Mouse (Mus musculus) 416B (cell line): ENCODE results near the gene Cabcoco1.

Experiments
- DNase-seq: peaks from one replicate; pipeline ENCODE4 v3.0.0; 2011; ENCODE audit warnings: low read depth

Gene Cabcoco1

GRCm38 (mm10) chr10:68541139-68541942 is at the start of gene Cabcoco1:
Gene Cabcoco1, minus strand, starts transcription at chr10:68541896.
- DNase-seq = no peak

DNA sequence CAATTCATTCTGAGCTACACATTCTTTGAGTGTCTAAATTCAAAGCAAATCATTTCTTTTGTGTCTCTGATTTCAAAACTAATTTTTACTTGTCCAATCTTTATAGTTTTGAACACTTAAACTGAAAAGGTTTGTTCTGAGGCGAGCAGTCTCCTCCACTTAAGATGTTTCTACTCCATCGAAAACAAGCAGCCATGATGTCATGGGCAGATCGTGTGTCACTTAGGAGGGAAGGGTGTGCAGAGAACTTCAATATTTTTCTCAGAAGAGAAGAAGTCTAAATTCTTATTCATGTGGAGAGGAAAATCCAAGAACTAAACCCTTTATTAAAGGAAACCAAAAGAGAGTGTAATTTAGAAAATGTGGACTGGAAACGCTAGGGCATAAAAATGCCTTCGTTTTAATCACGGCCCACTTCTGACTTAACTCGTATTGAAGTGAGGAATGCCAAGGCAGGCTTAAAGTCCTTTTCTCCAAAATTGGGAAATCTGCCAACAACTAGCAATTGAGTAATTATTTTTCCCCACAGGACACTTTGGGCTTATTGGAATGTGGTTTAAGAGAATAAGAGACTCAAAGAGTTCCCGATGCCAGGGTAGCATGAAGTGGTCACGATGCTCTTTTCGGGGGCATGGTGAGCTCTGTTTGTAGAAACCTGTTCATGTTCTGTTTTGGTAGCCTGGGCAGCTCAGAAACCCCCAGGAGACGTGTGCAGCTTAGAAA is 48.0 kb upstream of the Cabcoco1 start:
- DNase-seq = no peak

DNA sequence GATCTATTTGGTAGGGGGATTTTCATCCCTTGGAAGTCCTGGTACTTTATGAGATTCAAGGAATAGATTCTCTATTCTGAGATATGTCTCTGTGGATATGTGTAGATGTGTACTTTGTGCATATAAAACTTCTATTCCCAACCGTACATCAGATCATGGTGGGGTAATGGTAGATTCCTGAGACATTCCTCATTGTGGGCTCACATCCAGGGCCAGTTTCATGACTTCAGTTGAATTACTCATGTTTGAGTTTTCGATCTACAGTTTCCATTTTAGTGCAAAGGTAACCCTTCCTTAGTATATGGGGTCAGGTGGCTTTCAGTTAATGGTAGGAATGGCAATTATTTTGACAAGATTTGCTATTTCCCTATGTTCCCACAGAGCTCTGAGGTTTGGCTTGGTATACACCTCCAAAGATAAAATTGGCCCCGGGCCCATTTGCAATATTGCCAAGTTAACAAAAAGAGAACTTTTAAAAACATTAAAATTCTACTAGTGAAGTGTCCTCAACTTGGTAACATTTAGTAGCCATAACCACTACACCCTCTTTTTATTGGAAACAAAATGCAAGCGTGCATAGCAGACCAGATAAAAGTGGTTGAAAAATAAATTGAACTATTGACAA is 45.8 kb upstream of the Cabcoco1 start:
- DNase-seq = no peak

DNA sequence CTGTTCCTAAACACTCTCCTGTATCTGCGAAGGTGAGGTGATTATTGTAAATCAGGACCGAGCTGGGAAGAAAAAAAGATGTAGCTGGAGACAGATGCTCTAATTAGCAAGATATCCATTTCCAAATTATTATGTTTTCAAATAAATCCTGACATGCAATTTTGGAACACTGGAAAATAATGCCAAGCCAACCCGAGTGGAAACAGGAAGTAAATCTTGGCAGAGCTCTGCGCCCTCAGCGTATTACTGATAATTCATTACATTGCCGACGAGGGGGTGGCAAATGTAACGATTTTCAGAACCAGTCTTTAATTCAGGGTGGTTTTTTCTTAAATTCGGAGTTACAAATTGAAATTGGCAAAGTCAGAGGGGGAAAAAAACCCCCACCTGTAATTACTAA is 35.6 kb upstream of the Cabcoco1 start:
- no peak for DNase-seq

DNA sequence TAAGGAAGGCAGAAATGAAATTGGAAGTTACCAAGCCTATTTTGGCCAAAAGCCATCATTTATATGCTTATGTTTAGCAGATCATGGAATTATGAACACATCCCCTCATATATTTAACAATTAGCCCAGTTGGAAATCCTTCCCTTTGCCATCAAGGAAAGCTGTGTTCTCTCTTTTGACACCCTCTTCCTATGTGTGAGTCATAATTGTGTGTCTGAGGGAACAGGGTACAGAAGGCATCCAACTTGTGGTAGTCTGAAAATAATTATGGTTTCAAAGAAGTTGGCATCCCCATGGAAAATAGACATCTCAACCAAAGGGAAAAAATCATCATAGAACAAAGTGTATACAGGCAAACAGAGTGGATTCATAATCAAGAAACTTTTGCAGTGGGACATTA is 26.5 kb upstream of the Cabcoco1 start:
- no peak for DNase-seq

DNA sequence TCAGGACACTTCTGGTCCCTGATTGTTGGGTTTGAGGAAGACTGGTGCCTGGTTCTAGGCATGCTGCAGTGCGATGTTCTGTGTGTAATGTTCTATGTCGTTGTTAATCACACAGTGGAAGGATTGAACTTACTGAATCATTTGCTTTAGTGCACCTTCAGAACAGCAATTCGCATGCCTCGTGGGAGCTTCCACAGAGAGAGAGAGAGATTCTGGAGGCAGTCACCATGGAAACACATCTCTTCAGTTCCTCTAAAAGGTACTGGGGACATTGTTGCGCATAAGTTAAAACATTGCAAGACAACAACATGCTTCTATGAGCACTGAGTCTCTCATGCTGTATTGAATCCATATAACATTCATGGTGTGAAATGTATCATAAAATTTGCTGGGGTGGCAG is 20.6 kb upstream of the Cabcoco1 start:
- no peak for DNase-seq

DNA sequence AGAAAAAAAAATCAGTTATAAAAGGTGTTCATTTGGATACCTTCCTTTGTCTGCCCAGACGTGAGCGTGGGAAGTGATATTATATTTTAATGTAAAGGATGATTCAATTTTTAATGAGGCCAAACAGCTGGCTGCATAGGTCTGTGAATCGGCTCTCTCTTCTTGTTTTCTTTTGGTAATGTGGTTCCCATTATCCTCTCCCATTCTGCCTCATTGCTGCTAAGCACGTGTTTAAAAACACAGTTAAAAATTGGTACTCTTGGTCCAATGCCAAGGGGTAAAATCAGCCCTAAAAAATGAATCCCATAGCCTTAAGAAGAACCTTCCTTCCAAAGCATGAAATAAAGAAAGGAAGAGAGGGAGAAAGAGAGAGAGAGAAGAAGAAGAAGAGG is 17.1 kb upstream of the Cabcoco1 start:
- no peak for DNase-seq

DNA sequence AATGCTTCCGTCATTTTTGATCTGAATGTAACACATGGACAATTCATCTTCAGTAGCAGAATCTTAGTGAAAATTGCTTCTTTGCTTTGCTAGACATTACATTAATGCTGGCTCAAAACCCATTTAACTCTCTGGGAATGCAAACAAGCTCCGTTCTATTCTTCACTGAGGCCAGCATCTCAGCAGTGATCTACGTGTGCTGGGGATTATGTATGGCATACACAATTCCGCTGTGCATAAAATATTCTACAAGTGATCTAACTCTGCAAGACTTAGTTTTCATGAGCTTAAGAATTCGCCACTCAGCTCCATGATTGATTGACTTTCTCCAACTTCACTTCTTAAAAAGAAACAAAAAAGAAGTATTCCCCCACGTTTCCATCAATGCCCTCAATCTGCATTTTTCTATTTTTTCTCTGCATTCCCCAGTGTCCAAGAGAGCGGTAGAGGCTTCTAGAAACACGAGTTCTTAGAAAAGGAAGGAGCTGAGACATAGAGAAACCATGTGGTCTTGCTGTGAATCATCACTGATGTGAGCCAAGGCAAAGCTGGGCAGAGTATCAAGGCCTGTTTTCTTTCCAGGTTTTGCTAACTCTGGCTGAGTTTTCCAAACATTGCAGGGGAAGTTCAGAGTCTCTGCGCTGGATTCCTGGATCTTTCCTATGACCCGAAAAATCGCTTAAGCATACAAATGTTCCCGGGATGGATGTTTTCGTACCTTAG is 16.6 kb upstream of the Cabcoco1 start:
- DNase-seq = no peak

DNA sequence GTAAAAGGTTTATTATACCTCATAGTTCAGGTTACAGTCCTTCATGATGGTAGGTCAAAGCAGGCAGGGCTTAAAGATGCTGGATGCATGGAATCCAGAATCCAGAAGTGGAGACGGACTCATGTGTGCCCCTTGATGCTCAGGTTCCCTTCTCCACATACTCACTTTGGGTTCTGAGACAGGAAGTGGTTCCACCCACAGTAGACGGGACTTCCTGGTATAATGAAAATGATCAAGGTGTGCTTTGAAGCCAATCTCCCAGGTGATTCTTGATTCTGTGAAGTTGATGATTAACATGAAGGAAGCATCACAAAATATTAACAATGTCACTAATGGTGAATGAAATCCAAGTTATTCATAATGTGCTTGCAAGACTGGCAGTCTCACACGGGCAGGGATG is 12.0 kb upstream of the Cabcoco1 start:
- no peak for DNase-seq

DNA sequence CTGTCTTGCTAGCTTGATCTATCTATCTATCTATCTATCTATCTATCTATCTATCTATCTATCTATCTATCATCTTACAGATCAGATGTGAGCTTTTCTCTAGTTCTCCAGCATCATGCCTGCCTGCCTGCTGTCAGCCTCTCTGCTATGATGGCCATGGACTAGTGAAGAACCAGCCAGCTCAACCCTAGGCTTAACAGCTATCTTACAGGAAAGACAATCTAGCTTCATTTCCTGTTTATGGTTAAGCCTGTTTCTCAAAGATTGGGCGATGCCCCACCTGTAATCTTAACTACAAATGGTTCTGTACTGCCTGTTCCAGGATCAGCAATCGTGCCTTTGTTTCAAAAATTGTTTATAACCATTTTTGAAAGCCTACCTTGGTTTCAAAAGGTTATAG is 10.9 kb upstream of the Cabcoco1 start:
- peak; percentile 16 for DNase-seq

- no peak for DNase-seq
Measured at GRCm38 (mm10) chr10:68551316-68551715, 9.6 kb upstream of the Cabcoco1 start.

- no peak for DNase-seq
Measured at GRCm38 (mm10) chr10:68550668-68551267, 9.1 kb upstream of the Cabcoco1 start.

DNA sequence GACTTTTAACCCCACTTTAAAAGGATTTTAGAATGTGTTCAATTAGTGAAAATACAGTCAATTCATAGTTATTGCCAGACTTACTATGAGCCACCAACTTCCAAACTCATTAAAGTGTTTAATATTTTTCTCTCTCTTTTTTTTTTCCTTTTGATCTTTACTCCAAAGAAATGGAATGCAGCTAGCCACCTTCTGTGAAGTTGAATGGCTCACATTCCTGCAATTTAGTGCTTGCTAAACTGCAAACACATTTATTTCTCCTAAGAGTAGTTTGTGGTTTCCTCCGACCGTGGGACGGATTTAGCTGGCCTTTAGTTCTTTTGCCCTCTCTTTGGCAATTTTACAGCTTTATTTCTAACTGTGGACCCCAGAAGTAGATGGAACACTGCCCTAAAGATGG is 1.4 kb upstream of the Cabcoco1 start:
- DNase-seq = no peak

GRCm38 (mm10) chr10:68541943-68542420 is 286 bp upstream of the Cabcoco1 start:
- no peak for DNase-seq

DNA sequence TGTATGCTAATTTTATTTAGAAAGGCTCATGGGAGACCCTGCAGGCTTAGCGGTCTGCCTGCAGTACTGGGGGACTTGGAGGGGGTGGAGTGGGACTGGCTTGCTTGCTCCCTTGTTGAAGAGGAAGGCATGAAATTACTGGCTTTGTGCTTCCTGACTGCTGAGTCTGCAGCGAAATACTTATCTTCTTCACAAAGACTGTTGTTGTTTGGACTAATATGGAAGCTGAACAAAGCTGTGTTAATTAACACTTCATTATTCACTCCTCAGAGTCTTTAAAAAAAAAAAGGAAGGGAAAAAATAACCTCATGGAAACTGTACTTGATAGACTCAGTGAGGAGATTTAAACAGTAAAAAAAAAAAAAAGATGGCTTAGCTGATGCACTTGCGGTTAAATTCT is 1.1 kb downstream of the Cabcoco1 start:
- no peak for DNase-seq

DNA sequence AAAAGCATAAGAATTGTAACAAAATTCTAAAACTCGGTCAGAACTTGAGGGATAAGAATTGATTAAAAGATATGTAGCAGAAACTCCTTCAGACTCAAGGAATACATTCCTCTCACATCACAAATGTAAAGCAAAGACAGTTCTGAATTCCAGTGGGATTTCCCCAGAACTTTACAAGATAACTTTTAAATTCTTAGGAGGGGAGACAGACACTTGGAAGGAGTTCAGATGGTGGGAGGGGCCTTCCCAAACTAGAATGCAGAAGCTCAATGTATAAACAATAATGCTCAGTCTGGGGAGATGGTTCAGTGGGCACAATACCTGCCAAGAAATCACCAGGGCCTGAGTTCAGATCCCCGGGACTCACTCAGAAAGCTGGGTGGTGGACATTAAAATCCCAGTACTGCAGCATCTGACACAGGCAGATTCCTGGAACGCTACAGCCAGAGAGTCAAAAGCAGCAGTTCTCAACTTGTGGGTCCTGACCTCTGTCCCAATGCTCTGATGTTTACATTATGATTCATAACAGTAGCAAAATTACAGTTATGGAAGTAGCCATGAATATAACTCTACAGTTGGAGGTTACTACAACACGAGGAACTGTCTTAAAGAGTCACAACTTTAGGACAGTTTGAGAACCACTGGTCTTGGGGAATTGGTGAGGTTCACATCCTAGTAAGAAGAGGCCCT is 4.3 kb downstream of the Cabcoco1 start:
- no peak for DNase-seq

DNA sequence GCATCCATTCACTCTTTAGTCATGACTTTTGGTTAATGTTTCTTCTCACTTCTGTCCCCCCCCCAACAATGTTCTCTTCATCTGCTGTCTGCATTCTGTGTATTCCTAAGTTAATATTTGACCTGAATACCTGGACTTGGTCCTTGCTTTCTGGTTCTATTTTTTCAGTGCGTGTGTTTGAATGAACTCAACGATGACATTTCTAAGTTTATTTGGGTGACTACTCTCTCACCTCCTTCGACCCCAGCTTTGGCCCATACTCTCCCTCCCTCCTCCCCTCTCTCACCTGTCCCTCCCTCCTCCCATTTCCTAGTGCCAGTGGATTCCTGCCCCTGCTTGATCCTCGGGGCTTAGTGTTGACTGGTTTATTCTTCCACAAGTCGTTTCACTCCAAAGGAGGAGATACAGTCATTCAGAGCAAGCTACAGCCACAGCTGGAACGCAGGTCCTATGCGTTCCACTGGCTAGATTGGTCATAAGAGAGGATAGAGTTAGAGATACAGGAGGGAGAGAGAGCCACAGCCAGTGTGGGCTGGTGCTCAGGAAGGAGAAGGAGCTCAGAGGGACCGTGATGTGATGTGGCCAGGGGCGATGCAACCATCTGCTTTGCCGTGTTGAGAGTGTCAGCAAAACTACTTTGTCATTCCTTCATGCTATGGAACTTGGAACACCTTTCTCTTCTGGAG is 12.2 kb downstream of the Cabcoco1 start:
- no peak for DNase-seq

DNA sequence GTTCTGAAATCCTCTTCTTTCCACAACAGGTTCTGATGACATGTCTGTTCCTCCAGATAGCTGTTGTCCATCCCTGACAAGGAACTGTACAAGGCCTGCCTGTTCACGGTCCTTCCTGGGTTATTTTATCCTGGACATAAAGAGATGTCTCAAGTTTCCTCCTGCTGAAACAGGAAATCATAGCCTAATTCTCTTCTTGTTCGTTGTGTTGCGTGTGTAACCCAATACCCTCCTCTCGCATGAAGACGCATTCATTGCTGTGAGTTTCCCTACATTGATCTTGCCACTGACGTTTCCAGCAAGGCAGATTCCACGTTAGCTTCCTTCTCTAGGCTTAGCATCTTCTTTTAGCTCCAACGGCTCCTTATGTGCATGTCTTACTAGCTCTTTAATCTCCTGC is 12.7 kb downstream of the Cabcoco1 start:
- no peak for DNase-seq

- peak; percentile 1 for DNase-seq
Measured at GRCm38 (mm10) chr10:68522106-68522505, 19.6 kb downstream of the Cabcoco1 start.

DNA sequence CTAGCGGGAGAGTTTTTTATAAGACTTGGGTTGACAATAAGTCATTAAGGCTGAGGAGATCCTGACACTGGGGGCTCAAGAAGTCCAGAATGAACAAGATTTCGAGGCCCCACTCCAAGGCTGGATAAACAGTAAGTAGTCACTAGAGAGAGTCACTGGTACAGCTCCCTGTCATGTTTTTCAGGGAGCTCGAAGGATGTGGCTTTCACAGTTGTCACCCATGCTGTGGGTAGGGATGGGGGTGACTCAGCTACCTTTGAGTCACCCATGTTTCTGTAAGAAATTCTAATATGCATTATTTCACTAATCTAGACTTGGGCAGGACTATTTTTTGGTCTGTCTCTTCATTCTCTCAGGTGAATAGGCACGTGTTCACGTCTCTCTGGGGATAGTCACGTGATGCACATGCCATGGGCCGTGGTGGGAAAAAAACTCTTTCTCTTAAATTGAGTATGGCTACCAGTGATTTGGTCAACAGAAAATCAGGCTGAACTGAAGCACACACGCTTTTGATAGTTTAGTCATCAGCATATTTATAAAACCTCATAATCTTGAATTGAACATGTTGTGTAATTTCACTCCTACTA is 29.2 kb downstream of the Cabcoco1 start:
- DNase-seq = peak; percentile 1
